Mouse (Mus musculus) telencephalon, adult 2 months (tissue): ENCODE measurements around the gene Ifrd1.
"Not testable (repeated sequence)": the region's sequence is repeated elsewhere in the genome, so short reads cannot be mapped to it uniquely, and the experiment has no call there.

ENCODE experiments used
- DNase-seq: peaks from one replicate; pipeline ENCODE4 v3.0.0-alpha.2; 2011; ENCODE audit warnings: low read depth, low spot score

The Ifrd1 gene

DNA sequence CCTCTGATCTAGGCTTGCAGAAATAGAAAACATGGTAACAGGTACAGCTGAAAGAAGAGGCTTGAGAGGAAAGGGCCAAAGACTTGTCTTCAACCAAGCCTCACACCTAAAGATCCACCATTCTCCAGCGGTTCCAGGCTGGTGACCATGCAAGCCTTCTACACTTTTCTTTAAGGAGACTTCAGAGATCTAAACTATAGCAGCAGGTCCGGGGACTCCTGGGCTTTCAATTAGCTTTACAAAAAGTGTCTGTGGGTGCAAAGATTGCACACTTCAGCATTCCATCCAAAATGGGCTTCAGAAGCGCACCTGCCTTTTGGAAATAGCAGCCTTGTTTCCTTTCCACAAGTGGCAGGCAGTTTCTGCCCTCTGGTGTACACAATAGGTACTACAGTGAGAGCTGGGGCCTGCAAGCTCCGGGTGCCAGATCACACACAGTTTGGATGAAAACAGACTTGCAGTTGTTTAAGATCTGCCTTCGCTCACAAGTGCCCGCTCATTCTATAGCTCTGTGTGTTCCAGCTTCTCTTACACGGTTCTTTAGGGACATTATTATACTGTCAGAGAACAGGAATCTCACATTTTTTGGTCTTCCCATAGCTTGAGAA is 48.4 kb downstream of the Ifrd1 start:
- no peak for DNase-seq

DNA sequence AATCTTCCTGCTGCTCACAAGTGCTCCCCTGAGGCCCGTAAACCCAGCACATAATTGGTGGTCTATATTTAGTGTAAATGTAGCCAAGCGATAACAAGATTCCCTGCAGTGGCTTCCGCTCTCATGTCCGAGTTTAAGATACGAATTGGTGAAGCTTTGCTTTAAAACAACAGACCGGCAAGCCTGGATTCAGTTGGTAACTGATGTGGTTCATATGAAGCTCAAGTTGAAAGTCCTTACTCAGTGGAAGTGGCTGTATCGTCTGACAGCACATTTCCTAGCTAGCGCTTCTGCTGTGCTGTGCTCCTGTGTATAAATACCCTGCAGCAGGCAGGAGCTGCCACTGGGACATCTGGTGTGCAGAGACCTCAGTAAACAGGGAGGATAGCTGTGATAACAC is 49.0 kb downstream of the Ifrd1 start, which contains the start of gene Lsmem1:
Lsmem1 (minus strand) TSS at position 189 of the 400 bp plus-strand sequence.
- DNase-seq: no peak

DNA sequence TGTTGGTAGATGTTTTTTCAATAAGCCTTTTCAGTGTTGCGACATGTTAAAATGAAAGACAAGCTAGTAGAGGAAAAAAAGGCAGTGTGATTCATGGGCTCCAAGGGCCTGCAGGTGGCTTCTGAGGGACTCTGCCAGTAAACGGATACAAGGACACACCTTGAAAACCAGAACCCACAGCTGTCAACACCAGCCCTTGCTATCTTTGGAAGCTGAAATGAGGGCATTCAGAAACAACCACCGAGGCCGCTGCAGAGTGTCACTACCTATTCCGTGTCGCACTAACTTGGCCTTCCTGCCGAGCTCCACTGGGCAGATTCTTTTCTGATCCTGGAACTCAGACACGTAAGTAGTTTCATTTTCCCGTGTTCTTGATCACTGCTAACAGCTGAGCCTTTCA is 49.9 kb downstream of the Ifrd1 start:
- DNase-seq: no peak

DNA sequence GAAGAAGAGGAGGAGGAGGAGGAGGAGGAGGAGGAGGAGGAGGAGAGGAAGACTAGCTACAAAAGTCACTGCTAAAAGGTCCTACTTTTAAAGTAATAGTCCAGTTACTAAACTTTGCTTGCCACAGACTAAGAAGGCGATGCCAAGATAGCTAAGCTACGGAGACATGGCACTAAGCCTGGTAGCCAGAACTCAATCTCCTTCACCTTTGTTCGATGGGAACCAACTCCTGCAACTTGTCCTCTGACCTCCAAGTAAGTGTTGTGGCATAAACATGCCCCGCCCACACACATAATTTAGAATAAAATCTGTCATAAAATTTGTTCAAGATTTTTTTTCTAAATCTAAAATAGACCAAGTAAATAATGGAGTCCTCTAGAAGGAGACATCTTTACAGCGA is 50.3 kb downstream of the Ifrd1 start:
- no peak for DNase-seq

DNA sequence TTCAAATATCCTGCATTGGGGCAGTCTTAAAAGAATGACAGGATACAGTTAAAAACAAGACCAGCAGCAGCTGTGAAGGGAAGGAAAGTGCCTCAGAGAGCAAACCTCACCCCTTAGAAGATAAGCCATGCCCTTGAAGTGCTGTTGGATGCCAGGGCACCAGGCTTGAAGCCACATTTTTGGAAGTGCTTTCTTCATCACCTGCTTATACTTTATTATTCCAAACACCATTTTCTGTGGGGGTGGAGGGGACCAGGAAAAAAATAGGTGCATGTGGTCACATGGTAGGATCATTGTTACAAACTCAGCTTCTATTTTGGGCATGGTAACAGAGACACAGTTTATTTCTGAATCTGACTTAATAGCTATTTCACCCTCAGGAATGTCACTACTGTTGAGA is 50.8 kb downstream of the Ifrd1 start:
- DNase-seq: no peak

DNA sequence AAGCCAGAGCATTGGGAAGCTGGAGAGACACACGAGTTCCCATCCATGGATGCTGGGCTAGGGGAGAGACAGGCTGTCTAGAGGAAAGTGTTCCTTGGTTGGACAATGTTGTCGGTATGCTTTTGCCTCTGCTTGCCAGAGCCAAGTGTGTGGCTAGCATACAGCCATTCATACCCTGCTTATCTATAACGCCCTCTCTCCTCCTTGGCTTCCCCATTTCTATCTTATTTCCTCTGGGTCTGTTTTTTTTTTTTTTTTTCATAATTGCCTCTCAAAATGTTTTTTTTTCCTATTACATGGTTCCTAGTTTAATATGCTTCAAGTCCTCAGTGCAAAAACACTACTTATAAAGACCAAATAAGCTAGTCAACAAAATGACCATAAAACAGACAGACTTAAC is 62.8 kb downstream of the Ifrd1 start:
- no peak for DNase-seq

DNA sequence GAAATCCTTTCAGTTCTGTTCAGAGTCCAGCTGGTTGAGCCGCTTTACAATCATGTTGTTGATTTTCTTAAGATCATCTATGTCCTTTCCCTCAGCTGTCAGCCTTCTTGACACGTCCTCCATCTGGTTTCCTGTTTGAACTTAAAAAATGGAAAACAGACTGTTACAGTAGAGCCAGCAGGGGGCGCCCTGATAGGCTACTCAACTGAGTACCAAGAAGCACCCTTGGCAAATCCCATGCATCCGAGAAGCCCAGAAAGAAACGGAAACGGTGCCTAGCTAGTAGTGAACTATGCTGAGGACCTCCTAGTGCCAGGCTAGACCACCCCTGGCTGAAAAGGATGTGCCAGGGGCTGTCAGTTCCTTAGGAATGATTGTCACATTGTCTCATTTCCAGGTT is 71.2 kb downstream of the Ifrd1 start:
- DNase-seq: no peak

DNA sequence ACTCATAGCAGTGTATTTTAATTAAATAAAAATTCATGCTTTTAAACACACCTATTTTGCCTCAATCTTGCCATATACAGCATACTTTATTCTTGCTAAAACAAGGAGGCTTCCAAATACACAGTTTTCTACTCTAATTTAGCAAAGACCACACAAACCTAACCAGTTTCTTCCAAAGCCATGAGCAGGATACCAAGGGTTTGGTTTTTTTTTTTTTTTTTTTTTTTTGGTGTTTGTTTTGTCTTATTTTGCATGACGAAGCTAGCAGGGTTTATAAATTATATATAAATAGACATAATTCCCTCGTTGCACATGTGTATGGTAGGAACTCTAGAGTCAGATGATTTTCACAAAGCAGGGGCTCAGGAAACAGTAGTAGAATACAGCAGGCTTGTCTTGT is 72.1 kb downstream of the Ifrd1 start:
- DNase-seq: no peak

DNA sequence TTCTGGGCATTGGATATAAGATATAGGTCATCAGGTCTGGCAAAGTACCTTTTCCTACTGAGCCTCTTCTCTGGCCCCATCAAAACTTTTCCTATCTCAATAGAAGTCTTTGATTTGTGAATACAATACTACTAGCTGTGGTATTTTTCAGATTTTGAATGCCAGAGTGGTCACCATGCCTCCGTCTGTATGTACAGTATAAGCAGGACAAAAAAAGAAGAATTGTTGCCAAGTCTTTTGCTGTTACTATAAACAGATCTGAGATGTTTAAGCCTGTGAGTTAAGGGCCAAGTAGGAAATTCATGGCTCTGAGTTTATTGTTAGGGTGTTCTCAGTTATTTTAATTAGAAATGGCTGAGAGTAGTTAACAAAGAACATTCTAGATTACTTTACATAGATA is 73.1 kb downstream of the Ifrd1 start:
- not testable (repeated sequence) for DNase-seq

DNA sequence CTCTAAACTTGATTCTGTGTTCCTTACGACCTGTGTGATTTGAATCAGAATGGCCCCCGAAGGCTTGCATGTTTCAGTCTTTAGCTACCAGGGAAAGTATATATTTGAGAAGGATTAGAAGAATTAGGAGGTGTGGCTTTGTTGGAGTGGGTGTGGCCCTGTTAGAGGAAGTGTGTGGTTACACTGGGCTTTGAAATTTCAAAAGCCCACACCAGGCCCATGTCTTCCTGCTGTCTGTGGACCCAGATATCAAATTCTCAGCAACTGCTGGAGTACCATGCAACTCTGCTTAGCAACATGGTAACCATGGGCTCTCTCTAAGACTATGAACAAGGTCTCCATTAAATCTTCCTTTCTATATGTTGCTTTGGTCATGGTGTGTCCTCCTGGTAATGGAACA is 76.7 kb downstream of the Ifrd1 start:
- DNase-seq: no peak

DNA sequence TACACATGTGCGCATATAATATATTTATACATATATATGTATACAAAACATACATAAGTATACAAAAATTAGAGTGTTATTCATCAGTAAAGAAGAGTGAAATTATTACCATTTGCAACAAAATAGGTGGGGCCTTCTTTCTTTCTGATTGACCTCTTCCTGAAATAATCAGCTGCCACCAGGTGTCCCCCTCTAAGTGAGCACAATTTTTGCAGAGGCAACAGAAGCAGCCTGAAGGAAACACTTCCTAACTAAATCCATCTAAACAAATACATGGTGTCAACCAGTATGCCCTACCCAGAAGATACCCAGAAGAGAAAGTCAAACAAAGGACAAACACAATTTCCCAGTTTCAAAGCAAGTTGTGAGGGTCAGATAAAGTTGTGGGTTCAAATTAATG is 78.6 kb downstream of the Ifrd1 start:
- DNase-seq: no peak

DNA sequence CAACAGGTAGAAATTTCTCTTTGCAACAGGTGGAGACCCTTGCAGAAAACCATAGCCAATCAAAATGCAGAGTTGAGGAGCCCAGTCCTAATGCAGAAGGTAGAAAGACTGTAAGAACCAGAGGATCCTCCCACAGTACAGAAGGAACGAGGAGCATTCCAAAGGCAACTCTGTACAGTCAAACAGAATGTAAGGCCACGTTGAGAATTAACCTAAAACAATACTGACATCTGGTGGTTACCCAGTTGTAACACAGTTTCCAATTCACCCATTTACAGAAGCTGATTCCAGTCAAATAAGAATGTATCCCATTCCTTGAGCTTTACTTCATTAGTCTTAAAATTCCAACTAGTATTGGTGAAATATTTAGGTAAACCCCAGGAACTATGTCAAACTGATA is 83.7 kb downstream of the Ifrd1 start:
- peak; percentile 26 for DNase-seq

DNA sequence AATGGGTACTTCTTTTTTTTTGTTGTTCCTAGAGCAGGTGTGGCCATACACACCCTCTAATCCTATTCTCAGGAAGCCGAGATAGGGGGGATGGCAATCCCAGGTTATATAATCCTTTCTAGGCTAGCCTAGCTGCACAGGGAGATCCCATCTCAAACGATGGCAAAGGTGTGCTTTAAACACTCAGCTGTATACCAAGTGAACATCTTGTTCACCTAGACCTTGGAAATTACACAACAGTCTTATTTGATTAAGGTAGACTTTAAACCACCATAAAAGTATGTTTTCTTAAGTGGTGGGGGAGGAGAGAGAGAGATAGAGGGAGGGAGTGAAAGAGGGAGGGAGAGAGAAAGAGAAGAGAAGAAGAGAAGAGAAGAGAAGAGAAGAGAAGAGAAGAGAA is 87.5 kb downstream of the Ifrd1 start:
- DNase-seq: no peak

DNA sequence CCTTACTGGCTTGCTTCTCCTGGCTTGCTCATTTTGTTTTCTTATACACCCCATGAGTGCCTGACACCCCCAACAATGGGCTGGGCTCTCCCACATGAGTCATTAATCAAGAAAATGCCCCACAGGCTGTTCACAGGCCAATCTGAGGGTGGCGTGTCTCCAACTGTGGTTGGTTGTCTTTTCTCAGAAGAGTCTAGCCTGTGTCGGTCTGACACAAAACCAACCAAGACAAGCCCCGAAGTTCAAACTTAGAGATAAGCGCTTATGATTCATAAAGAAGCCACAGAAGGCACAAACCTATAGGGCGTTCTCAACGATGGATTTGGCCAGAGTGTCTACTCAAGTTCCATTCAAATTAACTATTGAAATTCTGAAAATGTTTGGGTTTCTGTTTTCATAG is 94.1 kb downstream of the Ifrd1 start:
- no peak for DNase-seq

DNA sequence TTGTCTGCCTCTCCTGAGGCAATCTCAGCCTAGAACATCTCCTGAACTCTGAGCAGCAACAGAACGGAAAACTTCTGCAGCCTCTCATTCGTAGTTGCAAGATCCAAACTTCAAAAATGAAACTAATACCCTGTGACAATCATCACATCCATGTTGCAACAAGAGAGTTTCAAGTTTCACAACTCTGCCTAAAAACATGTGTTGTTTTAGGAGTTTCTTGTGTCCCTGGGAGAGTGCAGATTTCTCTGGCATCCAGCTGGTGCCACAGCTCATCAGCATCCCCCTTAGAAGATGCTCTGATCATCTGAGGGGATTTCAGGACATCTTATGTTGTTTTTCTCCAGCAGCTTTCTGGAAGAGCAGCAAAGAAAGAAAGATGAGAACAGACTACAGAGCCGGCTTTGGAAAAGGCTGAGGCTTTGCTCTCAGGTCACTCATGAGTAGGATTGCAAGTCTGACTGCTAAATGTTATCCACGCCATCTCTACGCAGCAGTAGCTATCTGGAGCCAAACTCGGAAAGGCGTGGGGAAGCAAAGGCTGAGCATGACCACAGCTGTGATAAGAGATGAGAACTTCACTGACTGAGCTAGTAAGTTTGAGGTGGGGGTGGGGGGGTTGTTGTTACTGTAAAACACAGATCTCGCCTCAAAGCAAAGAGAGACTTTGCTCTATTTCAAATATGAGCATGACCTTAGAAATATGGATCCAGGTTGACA is 95.8 kb downstream of the Ifrd1 start:
- no peak for DNase-seq
